Mouse (Mus musculus) forebrain, embryonic 14.5 days (tissue): ENCODE measurements around the gene Slc46a2. TPM values are rescaled to one million over a fixed set of nuclear protein-coding genes. Genes with fewer than 3 reads are reported as not detected.

Source experiments
- ATAC-seq: fragments of 200-750 bp; cut with Nextera tagmentation; 2 replicates; pipeline ENCODE4 v1.8.0; 2017; ENCODE audit warnings: mild to moderate bottlenecking, moderate library complexity
- DNase-seq: peaks from one replicate; pipeline ENCODE4 v3.0.0-alpha.2; 2015; ENCODE audit warnings: low spot score
- H3K27ac ChIP-seq: fragments of 300-500 bp; sonication (generic); 2 replicates; pipeline ENCODE4 v1.5.1; 2014; ENCODE audit warnings: low read depth, mild to moderate bottlenecking, control low read depth, low read length, moderate library complexity
- H3K27me3 ChIP-seq: fragments of 300-500 bp; sonication (generic); replicated peaks from 2 replicates; pipeline ENCODE4 v1.6.1; 2014; ENCODE audit warnings: low read length, control low read depth, mixed read lengths; ENCODE audit not compliant: control insufficient read depth, insufficient read depth
- H3K36me3 ChIP-seq: fragments of 300-500 bp; sonication (generic); 2 replicates; pipeline ENCODE4 v1.6.1; 2014; ENCODE audit warnings: low read length, control low read depth; ENCODE audit not compliant: control insufficient read depth, insufficient read depth
- H3K4me1 ChIP-seq: fragments of 300-500 bp; sonication (generic); 2 replicates; pipeline ENCODE4 v1.6.1; 2014; ENCODE audit warnings: antibody characterized with exemption, low read length, control low read depth; ENCODE audit not compliant: control insufficient read depth, insufficient read depth
- H3K4me2 ChIP-seq: fragments of 300-500 bp; sonication (generic); 2 replicates; pipeline ENCODE4 v1.6.1; 2014; ENCODE audit warnings: mild to moderate bottlenecking, control low read depth, low read length
- H3K4me3 ChIP-seq: fragments of 300-500 bp; sonication (generic); 2 replicates; pipeline ENCODE4 v1.5.1; 2014; ENCODE audit warnings: low read depth, low read length, control low read depth
- H3K9ac ChIP-seq: fragments of 300-500 bp; sonication (generic); 2 replicates; pipeline ENCODE4 v1.6.1; 2014; ENCODE audit warnings: mild to moderate bottlenecking, low read length, control low read depth, moderate library complexity
- H3K9me3 ChIP-seq: fragments of 300-500 bp; sonication (generic); replicated peaks from 2 replicates; pipeline ENCODE4 v1.6.1; 2016; ENCODE audit warnings: low read length, control low read depth, mixed read lengths; ENCODE audit not compliant: control insufficient read depth
- WGBS: fragments of 180-500 bp; shearing (Covaris S2); extraction: QIAGEN DNeasy Blood & Tissue Kit; methylation state at CpG from one replicate; pipeline ENCODE4 v1.1.7; 2014; 5-methylcytosine and 5-hydroxymethylcytosine counted together
- polyA plus RNA-seq: library from polyadenylated mRNA; unstranded; fragments of >200 nt; fragmentation: Nextera tagmentation; extraction: Ambion mirVana; gene quantifications from 2 replicates; pipeline ENCODE4 v1.2.1, GENCODE M21; 2014

The Slc46a2 gene
- polyA plus RNA-seq, result 0.08 TPM in 1 of 2 replicates, not detected in the other

- no peak within 1 kb of the TSS for H3K4me3 ChIP-seq
- no peak for DNase-seq
- H3K27me3 ChIP-seq, result 0 out of 2 replicates have a peak, but pooled peaks cover 3% of the 10 kb centered on the region
- ATAC-seq, result no peak
- H3K9me3 ChIP-seq, result no peaks in the 10 kb centered on the region
- WGBS, result 14% methylated on average over 22 of the region's 22 CpGs
- no peak within 1 kb of the TSS for H3K9ac ChIP-seq
- no peak within 1 kb of the TSS for H3K27ac ChIP-seq
- no peak within 1 kb of the TSS for H3K4me2 ChIP-seq
- no peaks in the 10 kb centered on the region for H3K36me3 ChIP-seq
- no peaks in the 10 kb centered on the region for H3K4me1 ChIP-seq
Observed at GRCm38 (mm10) chr4:59914608-59915403, at the start of gene Slc46a2. Slc46a2 (minus strand) TSS chr4:59915056.

- DNase-seq, result no peak
- no peak within 1 kb of the TSS for H3K4me2 ChIP-seq
- H3K9me3 ChIP-seq, result no peaks in the 10 kb centered on the region
- no peaks in the 10 kb centered on the region for H3K36me3 ChIP-seq
- ATAC-seq, result no peak
- WGBS, result 25% methylated on average over 3 of the region's 3 CpGs
- no peaks in the 10 kb centered on the region for H3K4me1 ChIP-seq
- H3K27ac ChIP-seq, result no peak within 1 kb of the TSS
- H3K4me3 ChIP-seq, result no peak within 1 kb of the TSS
- no peaks in the 10 kb centered on the region for H3K27me3 ChIP-seq
- H3K9ac ChIP-seq, result no peak within 1 kb of the TSS
Observed at GRCm38 (mm10) chr4:59963405-59964344, 48.8 kb upstream of the Slc46a2 start, which contains the start of gene Mup6. Mup6 (plus strand) TSS chr4:59964294.

DNA sequence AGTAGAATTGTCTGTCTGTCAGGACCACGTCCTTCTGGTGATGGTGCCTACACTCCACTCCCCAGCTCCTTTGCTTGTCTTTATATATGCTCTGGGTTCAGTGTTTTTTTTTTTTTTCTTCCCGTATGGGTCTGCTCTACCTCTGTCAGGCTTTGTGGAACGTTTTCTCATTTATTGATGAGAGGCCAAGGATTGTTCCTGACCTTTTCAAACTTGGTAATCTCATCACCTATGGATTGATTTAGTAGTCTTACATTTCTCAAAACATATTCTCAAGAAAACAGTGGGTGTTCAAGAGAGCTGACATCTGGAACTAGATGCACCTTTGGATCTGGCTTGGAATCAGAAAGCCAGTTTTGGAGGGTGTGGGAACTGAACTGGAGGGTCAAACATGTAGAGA is 45.8 kb upstream of the Slc46a2 start, which contains the start of gene Mup4:
Mup4 (minus strand) TSS at position 101 of the 400 bp plus-strand sequence.
- H3K9ac ChIP-seq, result no peak within 1 kb of the TSS
- ATAC-seq (no peak), DNase-seq (no peak)
- no peak within 1 kb of the TSS for H3K27ac ChIP-seq
- 81% methylated on average over 3 of the region's 3 CpGs for WGBS
- no peak within 1 kb of the TSS for H3K4me2 ChIP-seq
- H3K27me3 ChIP-seq, result no peaks in the 10 kb centered on the region
- H3K4me3 ChIP-seq, result no peak within 1 kb of the TSS
- no peaks in the 10 kb centered on the region for H3K9me3 ChIP-seq
- H3K36me3 ChIP-seq, result no peaks in the 10 kb centered on the region
- no peaks in the 10 kb centered on the region for H3K4me1 ChIP-seq

DNA sequence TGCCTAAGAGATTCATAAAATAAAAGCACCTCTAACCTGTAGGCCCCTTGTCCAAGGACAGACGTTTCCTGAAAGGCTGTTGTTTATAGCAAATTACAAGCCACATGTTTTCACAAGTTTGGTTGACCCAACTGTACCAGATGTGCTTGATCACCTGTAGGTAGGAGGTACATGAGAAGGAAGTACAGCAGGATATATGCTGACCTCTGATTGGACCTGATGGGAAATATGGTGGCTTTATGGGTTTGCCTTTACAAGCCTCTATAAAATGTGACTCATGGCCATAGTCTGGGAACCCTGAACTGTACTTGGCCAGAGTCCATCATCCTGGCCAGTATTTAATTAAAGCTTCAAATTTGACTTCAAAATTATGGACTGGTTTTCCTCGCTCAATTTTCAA is 22.7 kb upstream of the Slc46a2 start:
- no peak overlapping the region for H3K4me2 ChIP-seq
- no peak overlapping the region for H3K4me3 ChIP-seq
- no peak overlapping the region for H3K27ac ChIP-seq
- WGBS, result 76% methylated on average over 2 of the region's 2 CpGs
- no peaks in the 10 kb centered on the region for H3K36me3 ChIP-seq
- ATAC-seq (no peak), DNase-seq (no peak)
- no peak overlapping the region for H3K9ac ChIP-seq
- H3K4me1 ChIP-seq, result no peaks in the 10 kb centered on the region
- no peaks in the 10 kb centered on the region for H3K27me3 ChIP-seq
- no peaks in the 10 kb centered on the region for H3K9me3 ChIP-seq

DNA sequence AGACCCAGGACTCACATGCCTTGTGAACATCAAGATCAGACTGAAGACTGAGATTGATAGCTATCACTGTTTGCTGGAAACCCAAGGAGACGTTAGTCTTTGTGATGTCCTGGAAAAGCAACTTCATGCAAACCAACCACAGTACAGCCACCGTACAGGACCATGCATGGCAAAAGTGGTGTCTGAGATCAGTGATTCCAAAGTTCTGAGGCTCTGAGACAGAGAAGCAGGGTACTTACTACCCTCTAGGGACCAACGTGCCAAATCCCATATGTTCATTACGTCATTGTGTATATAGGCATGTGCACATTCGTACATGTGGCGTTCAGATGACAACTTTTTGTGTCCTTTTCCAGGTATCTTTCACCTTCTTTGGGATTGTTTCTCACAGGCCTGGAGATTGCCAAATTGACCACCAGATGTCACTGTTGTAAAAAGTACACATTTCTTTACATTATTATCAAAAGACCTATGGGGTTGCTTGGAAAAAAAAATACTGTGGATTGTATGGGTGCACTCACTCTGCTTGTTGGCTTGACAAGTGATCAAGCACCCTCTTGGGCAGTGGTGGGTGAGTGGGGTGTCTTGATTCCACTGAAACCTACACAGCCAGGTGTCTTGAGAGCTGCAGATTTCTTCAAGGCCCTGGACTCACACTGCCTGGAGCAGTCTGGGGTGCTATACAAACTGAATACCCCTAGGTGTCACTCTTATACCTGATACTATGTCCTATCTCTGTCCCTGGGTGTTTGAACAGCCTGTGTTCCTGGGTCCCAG is 17.8 kb upstream of the Slc46a2 start:
- 52% methylated on average over 6 of the region's 6 CpGs for WGBS
- ATAC-seq, result peak; percentile 54; the same call in 1 of the 2 replicates
- H3K27me3 ChIP-seq, result no peaks in the 10 kb centered on the region

DNA sequence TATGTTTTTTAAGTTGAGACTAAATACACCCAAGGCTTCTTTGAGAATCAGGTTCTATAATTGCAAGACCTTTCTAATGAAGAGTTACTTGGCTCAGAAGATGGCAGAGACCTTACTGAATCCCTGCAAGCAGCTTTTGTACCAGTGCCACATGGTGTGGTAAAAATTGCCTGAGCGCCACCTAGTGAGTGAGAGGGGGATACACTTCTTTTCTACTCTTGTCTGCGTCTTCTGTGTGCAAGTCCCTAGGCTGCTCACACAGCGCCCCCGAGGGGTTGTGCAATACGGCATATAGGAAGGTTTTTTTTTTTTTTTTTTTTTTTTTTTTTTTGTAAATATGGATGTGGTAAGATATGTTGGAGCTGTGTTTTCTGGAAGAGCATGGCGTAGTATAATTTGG is 13.5 kb upstream of the Slc46a2 start:
- no peaks in the 10 kb centered on the region for H3K9me3 ChIP-seq
- no peaks in the 10 kb centered on the region for H3K4me1 ChIP-seq
- 28% methylated on average over 6 of the region's 6 CpGs for WGBS
- peak; percentile 66 for DNase-seq
- no peaks in the 10 kb centered on the region for H3K36me3 ChIP-seq
- H3K4me3 ChIP-seq, result no peak overlapping the region
- H3K4me2 ChIP-seq, result no peak overlapping the region
- ATAC-seq, result peak; percentile 65; the same call in 1 of the 2 replicates
- H3K9ac ChIP-seq, result no peak overlapping the region
- no peaks in the 10 kb centered on the region for H3K27me3 ChIP-seq
- H3K27ac ChIP-seq, result no peak overlapping the region

More for the DNA sequence above, 17.8 kb upstream of the Slc46a2 start:
- Histone ChIP-seq H3K9ac (no peak overlapping the region), H3K36me3 (no peaks in the 10 kb centered on the region), H3K9me3 (no peaks in the 10 kb centered on the region), H3K4me1 (no peaks in the 10 kb centered on the region), H3K4me2 (no peak overlapping the region), H3K27ac (no peak overlapping the region), H3K4me3 (no peak overlapping the region)
- peak; percentile 46 for DNase-seq

DNA sequence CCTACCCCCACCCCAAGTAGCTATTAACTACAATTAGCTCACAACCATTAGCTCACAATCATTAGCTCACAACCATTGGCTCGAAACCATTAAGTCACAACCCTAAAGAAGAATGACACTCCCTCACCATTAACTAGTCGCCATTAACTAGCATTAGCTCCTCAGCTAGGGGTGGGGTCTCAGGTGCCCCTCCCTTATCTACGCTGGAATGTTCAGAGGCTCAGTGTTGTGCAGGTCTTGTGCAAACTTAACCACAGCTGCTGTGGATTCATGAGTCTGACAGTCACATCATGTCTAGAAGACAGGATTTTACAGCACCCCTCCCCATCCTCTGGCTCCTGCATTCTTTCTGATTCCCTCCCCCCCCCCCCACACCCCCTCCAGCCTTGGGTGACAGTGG is 12.8 kb upstream of the Slc46a2 start:
- no peak for DNase-seq
- ATAC-seq, result no peak
- no peak overlapping the region for H3K4me3 ChIP-seq
- H3K27ac ChIP-seq, result no peak overlapping the region
- no peaks in the 10 kb centered on the region for H3K9me3 ChIP-seq
- no peaks in the 10 kb centered on the region for H3K4me1 ChIP-seq
- H3K36me3 ChIP-seq, result no peaks in the 10 kb centered on the region
- no peaks in the 10 kb centered on the region for H3K27me3 ChIP-seq
- H3K9ac ChIP-seq, result no peak overlapping the region
- WGBS, result 73% methylated on average over 3 of the region's 3 CpGs
- no peak overlapping the region for H3K4me2 ChIP-seq

- Histone ChIP-seq H3K4me2 (no peak overlapping the region), H3K9me3 (no peaks in the 10 kb centered on the region), H3K36me3 (no peaks in the 10 kb centered on the region), H3K4me3 (no peak overlapping the region), H3K27me3 (no peaks in the 10 kb centered on the region), H3K27ac (no peak overlapping the region), H3K9ac (no peak overlapping the region), H3K4me1 (no peaks in the 10 kb centered on the region)
- ATAC-seq (no peak), DNase-seq (no peak)
- 85% methylated on average over 9 of the region's 9 CpGs for WGBS
Observed at GRCm38 (mm10) chr4:59925082-59925481, 10.2 kb upstream of the Slc46a2 start.
